Mouse (Mus musculus) heart, adult 11 months (tissue): ENCODE data around the gene Lrrc8d.
"Not testable (repeated sequence)": the region's sequence is repeated elsewhere in the genome, so short reads cannot be mapped to it uniquely, and the experiment has no call there.

Experiments
- DNase-seq: peaks from one replicate; pipeline ENCODE4 v3.0.0; 2022

The Lrrc8d gene

GRCm38 (mm10) chr5:105865110-105865628 is 165.4 kb downstream of the Lrrc8d start:
- not testable (repeated sequence) for DNase-seq

- no peak for DNase-seq
Measured at GRCm38 (mm10) chr5:105867427-105867826, 167.7 kb downstream of the Lrrc8d start.

GRCm38 (mm10) chr5:105867841-105868447 is 168.2 kb downstream of the Lrrc8d start:
- peak; percentile 93 for DNase-seq

GRCm38 (mm10) chr5:105868593-105868992 is 168.8 kb downstream of the Lrrc8d start:
- peak; percentile 93 for DNase-seq

GRCm38 (mm10) chr5:105869739-105870138 is 170.0 kb downstream of the Lrrc8d start:
- peak; percentile 89 for DNase-seq

GRCm38 (mm10) chr5:105871140-105871539 is 171.4 kb downstream of the Lrrc8d start:
- DNase-seq = no peak

GRCm38 (mm10) chr5:105872176-105872575 is 172.4 kb downstream of the Lrrc8d start:
- peak; percentile 51 for DNase-seq

GRCm38 (mm10) chr5:105872916-105873315 is 173.1 kb downstream of the Lrrc8d start:
- DNase-seq = peak; percentile 80

GRCm38 (mm10) chr5:105873774-105874173 is 174.0 kb downstream of the Lrrc8d start:
- DNase-seq = peak; percentile 51

GRCm38 (mm10) chr5:105874476-105874875 is 174.7 kb downstream of the Lrrc8d start:
- peak; percentile 84 for DNase-seq

GRCm38 (mm10) chr5:105876068-105876924 is 176.5 kb downstream of the Lrrc8d start, which contains the start of gene Zfp326:
TSS of gene Zfp326 (plus strand) at chr5:105876565.
- DNase-seq = peak; percentile 100

GRCm38 (mm10) chr5:105876925-105877774 is 177.4 kb downstream of the Lrrc8d start:
- DNase-seq = peak; percentile 62
